Mouse (Mus musculus): ENCODE results near the gene Uts2. TPM values are rescaled to one million over a fixed set of nuclear protein-coding genes. Genes with fewer than 3 reads are reported as not detected.

Uts2 gene
- polyA plus RNA-seq, 1 experiment from 2014 or later, result not detected

- no peak overlapping the region for H3K9ac ChIP-seq (ENCODE audit: low read length)
- no peaks in the 10 kb centered on the region for H3K4me1 ChIP-seq (ENCODE audit: control insufficient read depth, insufficient read depth, low read length)
- no peaks in the 10 kb centered on the region for H3K27me3 ChIP-seq (ENCODE audit: control insufficient read depth, insufficient read depth, low read length)
- H3K4me2 ChIP-seq (ENCODE audit: low read depth), result no peak overlapping the region
- no peaks in the 10 kb centered on the region for H3K9me3 ChIP-seq (ENCODE audit: control insufficient read depth, low read length)
- H3K27ac ChIP-seq (ENCODE audit: low read depth, low read length), result no peak overlapping the region
- no peak for ATAC-seq (ENCODE audit: insufficient read depth, low FRiP score, low TSS enrichment)
- 69% methylated on average over 11 of the region's 11 CpGs for WGBS
- no peak for DNase-seq (ENCODE audit: low spot score)
- H3K4me3 ChIP-seq (ENCODE audit: low read depth, low read length), result no peak overlapping the region
- H3K36me3 ChIP-seq (ENCODE audit: control insufficient read depth, insufficient read depth, low read length), result no peaks in the 10 kb centered on the region
Observed at GRCm38 (mm10) chr4:150965555-150965951, 31.3 kb upstream of the Uts2 start.

DNA sequence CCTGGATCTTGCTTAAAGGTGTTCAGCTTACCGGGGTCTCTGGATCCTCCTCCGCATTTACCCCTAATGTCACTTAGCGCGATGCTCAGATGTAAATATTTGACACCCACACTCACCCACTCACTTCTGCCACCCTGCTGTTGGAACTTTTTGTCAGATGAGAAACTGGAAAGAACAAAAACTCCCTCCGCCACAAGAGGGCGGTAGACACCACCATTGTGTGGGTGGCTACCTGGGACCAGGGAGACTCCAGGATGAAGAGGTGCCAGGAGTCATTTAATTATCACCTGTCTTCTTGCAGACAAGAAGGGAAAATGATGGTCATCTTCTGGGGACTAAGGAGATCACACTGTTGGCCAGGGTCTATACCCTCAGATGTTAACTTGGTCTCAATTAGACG lies 30.3 kb upstream of the Uts2 start:
- H3K9ac ChIP-seq (ENCODE audit: low read length), result no peak overlapping the region
- H3K4me3 ChIP-seq (ENCODE audit: low read depth, low read length), result no peak overlapping the region
- DNase-seq (ENCODE audit: low spot score) (peak; percentile 61), ATAC-seq (ENCODE audit: insufficient read depth, low FRiP score, low TSS enrichment) (no peak)
- H3K27me3 ChIP-seq (ENCODE audit: control insufficient read depth, insufficient read depth, low read length), result no peaks in the 10 kb centered on the region
- WGBS, result 18% methylated on average over 7 of the region's 7 CpGs
- no peaks in the 10 kb centered on the region for H3K9me3 ChIP-seq (ENCODE audit: control insufficient read depth, low read length)
- H3K27ac ChIP-seq (ENCODE audit: low read depth, low read length), result no peak overlapping the region
- no peaks in the 10 kb centered on the region for H3K36me3 ChIP-seq (ENCODE audit: control insufficient read depth, insufficient read depth, low read length)
- no peak overlapping the region for H3K4me2 ChIP-seq (ENCODE audit: low read depth)
- H3K4me1 ChIP-seq (ENCODE audit: control insufficient read depth, insufficient read depth, low read length), result no peaks in the 10 kb centered on the region

GRCm38 (mm10) chr4:150968956-150969355 lies 27.9 kb upstream of the Uts2 start:
- Histone ChIP-seq H3K27me3 (ENCODE audit: control insufficient read depth, insufficient read depth, low read length) (no peaks in the 10 kb centered on the region), H3K4me1 (ENCODE audit: control insufficient read depth, insufficient read depth, low read length) (no peaks in the 10 kb centered on the region), H3K4me2 (ENCODE audit: low read depth) (no peak overlapping the region), H3K36me3 (ENCODE audit: control insufficient read depth, insufficient read depth, low read length) (no peaks in the 10 kb centered on the region), H3K4me3 (ENCODE audit: low read depth, low read length) (no peak overlapping the region), H3K27ac (ENCODE audit: low read depth, low read length) (no peak overlapping the region), H3K9me3 (ENCODE audit: control insufficient read depth, low read length) (no peaks in the 10 kb centered on the region), H3K9ac (ENCODE audit: low read length) (no peak overlapping the region)
- ATAC-seq (ENCODE audit: insufficient read depth, low FRiP score, low TSS enrichment) (no peak), DNase-seq (ENCODE audit: low spot score) (no peak)
- 92% methylated on average over 8 of the region's 8 CpGs for WGBS

- Histone ChIP-seq H3K9me3 (ENCODE audit: control insufficient read depth, low read length) (no peaks in the 10 kb centered on the region), H3K9ac (ENCODE audit: low read length) (no peak overlapping the region), H3K4me2 (ENCODE audit: low read depth) (no peak overlapping the region), H3K27ac (ENCODE audit: low read depth, low read length) (no peak overlapping the region), H3K36me3 (ENCODE audit: control insufficient read depth, insufficient read depth, low read length) (no peaks in the 10 kb centered on the region), H3K4me3 (ENCODE audit: low read depth, low read length) (no peak overlapping the region), H3K4me1 (ENCODE audit: control insufficient read depth, insufficient read depth, low read length) (no peaks in the 10 kb centered on the region), H3K27me3 (ENCODE audit: control insufficient read depth, insufficient read depth, low read length) (no peaks in the 10 kb centered on the region)
- WGBS, result 82% methylated on average over 8 of the region's 8 CpGs
- no peak for ATAC-seq (ENCODE audit: insufficient read depth, low FRiP score, low TSS enrichment)
- DNase-seq (ENCODE audit: low spot score), result no peak
Observed at GRCm38 (mm10) chr4:150973264-150973663, 23.6 kb upstream of the Uts2 start.

GRCm38 (mm10) chr4:150975145-150975544 lies 21.8 kb upstream of the Uts2 start:
- H3K36me3 ChIP-seq (ENCODE audit: control insufficient read depth, insufficient read depth, low read length), result no peaks in the 10 kb centered on the region
- no peak overlapping the region for H3K4me2 ChIP-seq (ENCODE audit: low read depth)
- H3K4me1 ChIP-seq (ENCODE audit: control insufficient read depth, insufficient read depth, low read length), result no peaks in the 10 kb centered on the region
- H3K9me3 ChIP-seq (ENCODE audit: control insufficient read depth, low read length), result no peaks in the 10 kb centered on the region
- 25% methylated on average over 1 of the region's 1 CpGs for WGBS
- no peak overlapping the region for H3K27ac ChIP-seq (ENCODE audit: low read depth, low read length)
- no peaks in the 10 kb centered on the region for H3K27me3 ChIP-seq (ENCODE audit: control insufficient read depth, insufficient read depth, low read length)
- H3K4me3 ChIP-seq (ENCODE audit: low read depth, low read length), result no peak overlapping the region
- H3K9ac ChIP-seq (ENCODE audit: low read length), result no peak overlapping the region
- ATAC-seq (ENCODE audit: insufficient read depth, low FRiP score, low TSS enrichment) (no peak), DNase-seq (ENCODE audit: low spot score) (no peak)

DNA sequence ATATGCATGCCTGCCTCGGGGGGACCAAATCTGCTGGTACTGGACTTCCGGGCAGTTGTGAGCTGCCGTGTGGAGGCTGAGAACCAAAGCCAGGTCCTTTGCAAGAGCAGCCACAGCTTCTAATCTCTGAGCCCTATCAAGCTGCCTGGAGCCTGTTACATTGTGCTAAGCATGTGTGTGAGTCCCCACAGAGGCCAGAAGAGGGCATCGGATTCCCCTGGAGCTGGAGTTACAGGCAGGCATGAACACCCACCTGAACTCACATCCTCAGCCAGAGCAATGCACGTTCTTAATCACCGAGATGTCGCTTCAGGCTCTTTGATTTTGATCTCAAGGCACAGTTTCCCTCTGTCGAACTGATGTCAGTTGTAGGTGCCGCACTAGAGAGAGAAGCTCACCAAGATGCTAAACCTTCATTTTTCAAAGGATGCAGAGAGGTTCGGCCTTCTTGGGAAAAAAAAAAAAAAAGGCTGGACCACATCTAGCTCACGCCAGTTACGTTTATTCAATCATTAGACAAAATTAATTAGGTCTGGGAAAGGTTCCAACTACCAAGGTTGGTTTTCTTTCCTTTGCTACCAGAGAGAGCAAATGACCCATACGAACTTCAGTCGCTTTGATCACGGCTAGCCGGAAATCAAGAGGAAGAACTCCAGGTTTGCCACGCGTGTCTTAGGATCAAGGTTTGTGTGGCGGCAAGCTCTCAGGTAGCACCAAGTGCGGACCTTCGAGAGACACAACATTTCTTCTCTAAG lies 18.6 kb upstream of the Uts2 start:
- Histone ChIP-seq H3K4me3 (ENCODE audit: low read depth, low read length) (no peak overlapping the region), H3K9me3 (ENCODE audit: control insufficient read depth, low read length) (no peaks in the 10 kb centered on the region), H3K36me3 (ENCODE audit: control insufficient read depth, insufficient read depth, low read length) (no peaks in the 10 kb centered on the region), H3K27me3 (ENCODE audit: control insufficient read depth, insufficient read depth, low read length) (no peaks in the 10 kb centered on the region), H3K27ac (ENCODE audit: low read depth, low read length) (no peak overlapping the region), H3K4me2 (ENCODE audit: low read depth) (no peak overlapping the region), H3K4me1 (ENCODE audit: control insufficient read depth, insufficient read depth, low read length) (no peaks in the 10 kb centered on the region), H3K9ac (ENCODE audit: low read length) (no peak overlapping the region)
- ATAC-seq (ENCODE audit: insufficient read depth, low FRiP score, low TSS enrichment), result no peak
- DNase-seq (ENCODE audit: low spot score), result no peak
- 91% methylated on average over 21 of the region's 21 CpGs for WGBS

DNA sequence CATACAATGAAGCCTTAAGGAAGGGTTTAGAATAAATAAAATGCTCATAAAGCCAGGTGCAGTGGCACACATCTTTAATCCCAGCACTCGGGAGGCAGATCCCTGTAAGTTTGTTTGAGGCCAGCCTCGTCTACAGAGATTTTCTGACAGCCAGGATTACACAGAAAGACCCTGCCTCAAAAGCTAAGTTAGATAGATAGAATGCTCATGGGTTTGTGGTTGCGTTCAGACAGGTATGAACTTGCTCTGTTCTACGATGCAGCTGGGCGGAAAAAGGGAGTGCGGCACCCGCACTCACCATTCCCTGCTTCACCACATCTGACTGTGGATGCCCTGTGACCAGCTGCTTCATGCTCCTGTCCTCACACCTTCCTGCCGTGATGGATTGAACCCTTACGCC lies 17.4 kb upstream of the Uts2 start:
- Histone ChIP-seq H3K36me3 (ENCODE audit: control insufficient read depth, insufficient read depth, low read length) (no peaks in the 10 kb centered on the region), H3K27ac (ENCODE audit: low read depth, low read length) (no peak overlapping the region), H3K27me3 (ENCODE audit: control insufficient read depth, insufficient read depth, low read length) (no peaks in the 10 kb centered on the region), H3K4me3 (ENCODE audit: low read depth, low read length) (no peak overlapping the region), H3K4me1 (ENCODE audit: control insufficient read depth, insufficient read depth, low read length) (no peaks in the 10 kb centered on the region), H3K9me3 (ENCODE audit: control insufficient read depth, low read length) (no peaks in the 10 kb centered on the region), H3K9ac (ENCODE audit: low read length) (no peak overlapping the region), H3K4me2 (ENCODE audit: low read depth) (no peak overlapping the region)
- DNase-seq (ENCODE audit: low spot score), result no peak
- ATAC-seq (ENCODE audit: insufficient read depth, low FRiP score, low TSS enrichment), result no peak
- WGBS, result 78% methylated on average over 9 of the region's 9 CpGs

DNA sequence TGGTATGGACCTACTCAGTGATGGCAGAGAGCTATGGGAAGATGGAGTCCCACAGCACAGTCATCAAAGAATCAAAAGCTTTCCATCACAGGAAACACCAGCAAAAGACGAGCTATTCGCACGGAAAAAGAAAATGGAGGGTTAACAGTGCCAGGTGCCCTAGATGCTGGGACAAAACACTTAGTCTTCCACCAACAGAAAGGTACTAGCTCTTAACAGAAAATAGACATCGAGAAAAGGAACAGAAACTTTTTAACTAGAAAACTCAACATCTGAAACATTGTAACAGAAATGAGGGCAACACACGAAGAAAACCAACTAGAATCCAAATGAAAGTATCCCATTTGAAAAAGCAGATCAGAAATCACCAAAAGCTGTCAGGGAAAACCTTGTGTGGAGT lies 16.7 kb upstream of the Uts2 start:
- Histone ChIP-seq H3K4me3 (ENCODE audit: low read depth, low read length) (no peak overlapping the region), H3K4me1 (ENCODE audit: control insufficient read depth, insufficient read depth, low read length) (no peaks in the 10 kb centered on the region), H3K36me3 (ENCODE audit: control insufficient read depth, insufficient read depth, low read length) (no peaks in the 10 kb centered on the region), H3K27me3 (ENCODE audit: control insufficient read depth, insufficient read depth, low read length) (no peaks in the 10 kb centered on the region), H3K9me3 (ENCODE audit: control insufficient read depth, low read length) (no peaks in the 10 kb centered on the region), H3K9ac (ENCODE audit: low read length) (no peak overlapping the region), H3K4me2 (ENCODE audit: low read depth) (no peak overlapping the region), H3K27ac (ENCODE audit: low read depth, low read length) (no peak overlapping the region)
- DNase-seq (ENCODE audit: low spot score) (no peak), ATAC-seq (ENCODE audit: insufficient read depth, low FRiP score, low TSS enrichment) (no peak)
- WGBS, result 91% methylated on average over 5 of the region's 5 CpGs

- no peaks in the 10 kb centered on the region for H3K36me3 ChIP-seq (ENCODE audit: control insufficient read depth, insufficient read depth, low read length)
- no peak overlapping the region for H3K4me2 ChIP-seq (ENCODE audit: low read depth)
- no peaks in the 10 kb centered on the region for H3K4me1 ChIP-seq (ENCODE audit: control insufficient read depth, insufficient read depth, low read length)
- 47% methylated on average over 6 of the region's 6 CpGs for WGBS
- H3K27me3 ChIP-seq (ENCODE audit: control insufficient read depth, insufficient read depth, low read length), result no peaks in the 10 kb centered on the region
- H3K9ac ChIP-seq (ENCODE audit: low read length), result no peak overlapping the region
- no peak overlapping the region for H3K4me3 ChIP-seq (ENCODE audit: low read depth, low read length)
- H3K27ac ChIP-seq (ENCODE audit: low read depth, low read length), result no peak overlapping the region
- peak; percentile 26 for DNase-seq (ENCODE audit: low spot score)
- no peak for ATAC-seq (ENCODE audit: insufficient read depth, low FRiP score, low TSS enrichment)
- no peaks in the 10 kb centered on the region for H3K9me3 ChIP-seq (ENCODE audit: control insufficient read depth, low read length)
Observed at GRCm38 (mm10) chr4:150990148-150990547, 6.7 kb upstream of the Uts2 start.
